Comparison of ENCODE assay signal across 8 mouse cellular contexts in genomic region chr17:23598582-23599552, GRCm38 (mm10). TPM values are rescaled to one million over a fixed set of nuclear protein-coding genes. Genes with fewer than 3 reads are reported as not detected.
DNase-seq lines count a peak whose midpoint lies in the region; ATAC-seq and TF ChIP-seq lines count a peak whose summit lies in the region.

Zfp13 (minus strand) TSS chr17:23599487.

- H3K36me3 ChIP-seq in MEL (ENCODE audit: control insufficient read depth in 1 of 2, insufficient read depth in 2 of 2, low read length in 2 of 2) = peaks cover 0 to 5% of the 10 kb centered on the region in 2 experiments; a peak in 2 of 4 replicates
- H3K36me3 ChIP-seq in forebrain, postnatal 0 days (ENCODE audit: insufficient read depth) = no peaks in the 10 kb centered on the region
- no peaks in the 10 kb centered on the region for H3K36me3 ChIP-seq in lung, embryonic 15.5 days

- TF ChIP-seq EP300 in MEL (IDR thresholded peaks at IDR 0.05; ENCODE audit: low read depth in 1 of 2, low read length in 2 of 2) = peak in 1 of 2 experiments; percentile 42; a peak in 1 of 4 replicates

- H3K4me3 ChIP-seq in MEL (ENCODE audit: control insufficient read depth in 1 of 2, insufficient read depth in 1 of 2, low read depth in 2 of 2, low read length in 2 of 2) = peak within 1 kb of the TSS; percentile 58 to 75
- peak within 1 kb of the TSS; percentile 74 for H3K4me3 ChIP-seq in cerebellum, adult 2 months (replicated peaks; ENCODE audit: insufficient read depth, low read depth, low read length)
- H3K4me3 ChIP-seq in forebrain, postnatal 0 days (ENCODE audit: low read depth, low read length) = peak within 1 kb of the TSS; percentile 44
- peak within 1 kb of the TSS; percentile 50 for H3K4me3 ChIP-seq in lung, embryonic 15.5 days

- peak; percentile 98 for DNase-seq in MEL (ENCODE audit: low read depth, low spot score)
- peak; percentile 70 to 78 for DNase-seq in cerebellum, adult 2 months
- DNase-seq in forebrain, postnatal 0 days = peak; percentile 84
- DNase-seq in heart, postnatal 4 days = peak; percentile 89
- peak; percentile 70 to 76 for DNase-seq in layer of hippocampus, adult 8-10 months (ENCODE audit: low spot score in 2 of 2)
- DNase-seq in ovary, adult 18-20 months (ENCODE audit: low spot score) = peak; percentile 92
- DNase-seq in thymus, postnatal 10 days (ENCODE audit: low spot score in 2 of 2) = peak; percentile 87 to 95

- WGBS in cerebellum, adult 2 months = 8% methylated on average over 31 of the region's 31 CpGs
- 8% methylated on average over 31 of the region's 31 CpGs for WGBS in forebrain, postnatal 0 days
- WGBS in lung, embryonic 15.5 days = 5% methylated on average over 31 of the region's 31 CpGs

- ATAC-seq in forebrain, postnatal 0 days = peak; percentile 95
- peak; percentile 96 for ATAC-seq in lung, embryonic 15.5 days (ENCODE audit: borderline replicate concordance, extremely low read depth, low FRiP score, low TSS enrichment)

- no peak for TF ChIP-seq CTCF in MEL (IDR thresholded peaks at IDR 0.05 in 2 of 3, conservative IDR thresholded peaks at IDR 0.05 in 1 of 3; ENCODE audit: control insufficient read depth in 1 of 3, insufficient read depth in 1 of 3, low read depth in 2 of 3, low read length in 3 of 3, poor library complexity in 1 of 3, severe bottlenecking in 1 of 3)
- no peak for TF ChIP-seq CTCF in cerebellum, adult 2 months (IDR thresholded peaks at IDR 0.05; ENCODE audit: borderline replicate concordance, insufficient read depth, low read depth, low read length)
- TF ChIP-seq CTCF in forebrain, postnatal 0 days (IDR thresholded peaks at IDR 0.05; ENCODE audit: low read depth) = no peak

- no peaks in the 10 kb centered on the region; the same call in 1 of the 2 replicates for H3K79me2 ChIP-seq in MEL (ENCODE audit: control insufficient read depth, insufficient read depth, low read length, poor library complexity)

- peak; percentile 82 to 87 for TF ChIP-seq POLR2A in MEL (IDR thresholded peaks at IDR 0.05; ENCODE audit: control insufficient read depth in 1 of 2, insufficient read depth in 1 of 2, low read depth in 1 of 2, low read length in 2 of 2, poor library complexity in 1 of 2)
- peak; percentile 66; the same call in 1 of the 2 replicates for TF ChIP-seq POLR2A in cerebellum, adult 2 months (IDR thresholded peaks at IDR 0.05; ENCODE audit: borderline replicate concordance, insufficient read depth, low read length)

- no peak for TF ChIP-seq RAD21 in MEL (IDR thresholded peaks at IDR 0.05; ENCODE audit: low read depth, low read length)

- peak within 1 kb of the TSS; percentile 72 for H3K9ac ChIP-seq in MEL (ENCODE audit: control insufficient read depth, low read depth, low read length, poor library complexity, severe bottlenecking)
- H3K9ac ChIP-seq in forebrain, postnatal 0 days = peak within 1 kb of the TSS; percentile 52
- peak within 1 kb of the TSS; percentile 55 for H3K9ac ChIP-seq in lung, embryonic 15.5 days

- peak within 1 kb of the TSS; percentile 58 for H3K4me2 ChIP-seq in forebrain, postnatal 0 days (ENCODE audit: low read depth)
- H3K4me2 ChIP-seq in lung, embryonic 15.5 days = peak within 1 kb of the TSS; percentile 80

- H3K4me1 ChIP-seq in MEL (ENCODE audit: control insufficient read depth in 1 of 2, insufficient read depth in 2 of 2, low read length in 2 of 2) = peaks cover 0 to 10% of the 10 kb centered on the region in 2 experiments; a peak in 2 of 4 replicates
- H3K4me1 ChIP-seq in cerebellum, adult 2 months (ENCODE audit: control insufficient read depth, insufficient read depth, low read length) = no peaks in the 10 kb centered on the region
- no peaks in the 10 kb centered on the region for H3K4me1 ChIP-seq in forebrain, postnatal 0 days (ENCODE audit: insufficient read depth)
- H3K4me1 ChIP-seq in lung, embryonic 15.5 days = peaks cover 25% of the 10 kb centered on the region

- no peaks in the 10 kb centered on the region for H3K27me3 ChIP-seq in MEL (ENCODE audit: control insufficient read depth in 1 of 2, insufficient read depth in 2 of 2, low read length in 2 of 2)
- H3K27me3 ChIP-seq in cerebellum, adult 2 months (ENCODE audit: control insufficient read depth, insufficient read depth, low read length) = no peaks in the 10 kb centered on the region
- H3K27me3 ChIP-seq in forebrain, postnatal 0 days (ENCODE audit: insufficient read depth, low read length) = no peaks in the 10 kb centered on the region
- no peaks in the 10 kb centered on the region for H3K27me3 ChIP-seq in lung, embryonic 15.5 days

- H3K9me3 ChIP-seq in MEL (replicated peaks; ENCODE audit: insufficient read depth, low read length) = no peaks in the 10 kb centered on the region
- no peaks in the 10 kb centered on the region for H3K9me3 ChIP-seq in forebrain, postnatal 0 days (ENCODE audit: low read length)
- no peaks in the 10 kb centered on the region for H3K9me3 ChIP-seq in lung, embryonic 15.5 days

- H3K27ac ChIP-seq in MEL (ENCODE audit: control insufficient read depth, low read depth, low read length) = peak within 1 kb of the TSS; percentile 79
- peak within 1 kb of the TSS; percentile 45; the same call in 1 of the 2 replicates for H3K27ac ChIP-seq in cerebellum, adult 2 months (ENCODE audit: insufficient read depth, low read length)
- H3K27ac ChIP-seq in forebrain, postnatal 0 days (ENCODE audit: low read depth, low read length) = peak within 1 kb of the TSS; percentile 40
- H3K27ac ChIP-seq in lung, embryonic 15.5 days = peak within 1 kb of the TSS; percentile 97

TF ChIP-seq in MEL, 35 proteins besides CTCF, POLR2A, EP300 and RAD21:
- TF ChIP-seq BHLHE40 (IDR thresholded peaks at IDR 0.05; ENCODE audit: borderline replicate concordance, low read depth, low read length) (no peak), USF2 (IDR thresholded peaks at IDR 0.05; ENCODE audit: borderline replicate concordance in 1 of 2, insufficient read depth in 1 of 2, low read depth in 1 of 2, low read length in 2 of 2) (no peak), RCOR1 (IDR thresholded peaks at IDR 0.05; ENCODE audit: low read depth, low read length) (peak; percentile 39), GABPA (IDR thresholded peaks at IDR 0.05; ENCODE audit: low read depth, low read length) (no peak), HCFC1 (IDR thresholded peaks at IDR 0.05; ENCODE audit: low read depth, low read length) (peak; percentile 71), ELF1 (IDR thresholded peaks at IDR 0.05; ENCODE audit: low read depth, low read length) (peak; percentile 66), TCF12 (IDR thresholded peaks at IDR 0.05; ENCODE audit: low read depth, low read length) (0 out of 2 replicates have a peak, but pooled peaks have one; percentile 42), ZMIZ1 (IDR thresholded peaks at IDR 0.05; ENCODE audit: low read depth, low read length) (0 out of 2 replicates have a peak, but pooled peaks have one; percentile 80), POLR2AphosphoS2 (IDR thresholded peaks at IDR 0.05; ENCODE audit: low read length) (peak; percentile 92), SIN3A (IDR thresholded peaks at IDR 0.05; ENCODE audit: low read length) (peak; percentile 67), KAT2A (conservative IDR thresholded peaks at IDR 0.05; ENCODE audit: low read depth, low read length) (peak; percentile 7; the same call in 1 of the 2 replicates), ETS1 (IDR thresholded peaks at IDR 0.05; ENCODE audit: low read depth, low read length) (peak; percentile 87), SMC3 (IDR thresholded peaks at IDR 0.05; ENCODE audit: low read depth, low read length) (no peak), MAZ (IDR thresholded peaks at IDR 0.05; ENCODE audit: low read depth, low read length) (peak; percentile 68), TAL1 (IDR thresholded peaks at IDR 0.05; ENCODE audit: low read length) (no peak), MXI1 (IDR thresholded peaks at IDR 0.05; ENCODE audit: low read depth, low read length) (peak; percentile 70; the same call in 1 of the 2 replicates), TBP (IDR thresholded peaks at IDR 0.05; ENCODE audit: low read depth, low read length) (no peak), NELFE (IDR thresholded peaks at IDR 0.05; ENCODE audit: low read depth, low read length) (peak; percentile 89), MAX (IDR thresholded peaks at IDR 0.05; ENCODE audit: low read length) (no peak), E2F4 (IDR thresholded peaks at IDR 0.05; ENCODE audit: borderline replicate concordance, low read depth, low read length) (no peak), MYC (IDR thresholded peaks at IDR 0.05; ENCODE audit: low read depth, low read length) (peak; percentile 6; the same call in 1 of the 2 replicates), POLR2AphosphoS5 (IDR thresholded peaks at IDR 0.05; ENCODE audit: borderline replicate concordance, low read depth, low read length) (no peak), GATA1 (IDR thresholded peaks at IDR 0.05; ENCODE audit: low read depth, low read length) (no peak), ZNF384 (IDR thresholded peaks at IDR 0.05; ENCODE audit: low read depth, low read length) (no peak), USF1 (IDR thresholded peaks at IDR 0.05; ENCODE audit: low read depth, low read length) (no peak), CHD2 (IDR thresholded peaks at IDR 0.05; ENCODE audit: low read length) (no peak)

RNA-seq across cellular contexts. Expression of gene Zfp13, which starts in this region (rescaled TPM):
- 0.08 and 0.16 TPM in 2 replicates for total RNA-seq in MEL (2012; rRNA removed)
- under 1 TPM in 1 of 2 experiments, not detected in 1; 0.38 TPM for polyA plus RNA-seq in MEL (2012; ENCODE audit: insufficient read depth in 1 of 2, insufficient read length in 2 of 2, low read depth in 1 of 2, low replicate concordance in 2 of 2, missing spikeins in 1 of 2)
- polyA plus RNA-seq in cerebellum, adult 2 months (2012; rRNA removed) = 25.6 and 27.2 TPM in 2 replicates
- 43.0 and 47.0 TPM in 2 replicates for total RNA-seq in forebrain, postnatal 0 days (2014; rRNA removed)
- 21.5 and 23.6 TPM in 2 replicates for polyA plus RNA-seq in forebrain, postnatal 0 days (2015; fragmentation: Nextera tagmentation; extraction: Ambion mirVana)
- total RNA-seq in heart, postnatal 4 days (2021) = 10 to 100 TPM in 1 of 2 experiments, 1 to 10 TPM in 1; 9.3 to 10.3 TPM
- total RNA-seq in layer of hippocampus, adult 8-10 months (2022) = 10 to 100 TPM; 28.9 to 32.6 (median 31.6) TPM
- polyA plus RNA-seq in lung, embryonic 15.5 days (2015; fragmentation: Nextera tagmentation; extraction: Ambion mirVana) = 15.0 and 15.3 TPM in 2 replicates

Comparison
In these comparisons a context has a peak if more than half of its experiments do, and no peak if none do; other contexts are left out.
1. Peak in every context shown above with its lines: DNase-seq, ATAC-seq, H3K4me3 ChIP-seq and H3K27ac ChIP-seq.
2. RNA of gene Zfp13 (polyA plus RNA-seq): 25.6 to 27.2 TPM in cerebellum, adult 2 months, 21.5 to 23.6 TPM in forebrain, postnatal 0 days and 15.0 to 15.3 TPM in lung, embryonic 15.5 days; 0.38 TPM in MEL; every median in the first group is over 10 times any median in the second.
3. Peak in DNase-seq, H3K4me3 ChIP-seq, H3K27ac ChIP-seq and H3K9ac ChIP-seq in MEL; RNA of the gene not detected or under 1 TPM.
4. H3K27ac ChIP-seq: peak in every context shown above with its lines; median percentile 97 in lung, embryonic 15.5 days; 79 in MEL; 45 in cerebellum, adult 2 months; 40 in forebrain, postnatal 0 days.